Mouse (Mus musculus): ENCODE measurements around the gene Strc. TPM values are rescaled to one million over a fixed set of nuclear protein-coding genes. Genes with fewer than 3 reads are reported as not detected.

Strc gene
- polyA plus RNA-seq, 1 experiment from 2014 or later = not detected

DNA sequence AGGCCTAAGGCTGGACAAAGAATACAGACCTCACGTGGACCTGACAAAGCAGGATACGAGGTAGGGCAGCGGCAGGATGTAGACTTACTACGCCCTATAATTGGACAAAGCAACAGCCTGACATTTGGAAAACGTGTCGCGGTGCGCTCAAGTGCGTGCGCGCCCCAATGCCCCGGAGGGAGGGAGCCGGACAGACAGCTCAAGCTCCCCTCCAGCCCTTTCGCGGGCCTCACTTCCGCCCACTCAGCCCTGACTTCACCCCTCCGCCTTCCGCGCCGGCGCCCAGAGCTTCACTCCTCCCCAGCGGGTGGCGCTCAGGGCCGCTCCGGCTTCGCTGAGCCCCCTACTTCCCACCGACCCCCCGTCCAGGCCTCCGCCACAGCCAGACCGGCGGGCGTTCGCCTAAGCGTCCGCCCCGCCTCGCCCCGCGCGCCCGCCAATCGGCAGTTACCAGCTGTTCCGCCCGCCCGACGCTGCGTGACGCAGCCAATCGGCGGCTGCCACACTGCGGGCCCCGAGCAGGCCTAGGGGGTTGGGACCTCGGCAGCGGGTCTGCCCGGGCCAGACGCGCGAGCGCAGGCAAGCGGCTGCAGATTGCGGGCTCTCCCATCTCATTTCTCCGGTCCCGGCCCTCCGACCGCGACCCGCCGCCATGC lies 26.5 kb upstream of the Strc start, which contains the start of the genes Pdia3 and Catsper2:
TSS of gene Pdia3 (plus strand) at position 389 of the 656 bp plus-strand sequence.
TSS of gene Catsper2 (minus strand) at position 406 of the 656 bp plus-strand sequence.
- Histone ChIP-seq H3K4me3 (ENCODE audit: low read depth, low read length) (peak within 1 kb of the TSS; percentile 100), H3K4me1 (replicated peaks; ENCODE audit: control insufficient read depth, insufficient read depth, low read length) (peaks cover 18% of the 10 kb centered on the region), H3K27ac (ENCODE audit: low read depth) (peak within 1 kb of the TSS; percentile 99), H3K27me3 (replicated peaks; ENCODE audit: control insufficient read depth, insufficient read depth, low read length) (no peaks in the 10 kb centered on the region), H3K9me3 (ENCODE audit: control insufficient read depth, low read length) (no peaks in the 10 kb centered on the region), H3K9ac (ENCODE audit: low read length) (peak within 1 kb of the TSS; percentile 100), H3K4me2 (ENCODE audit: low read length) (peak within 1 kb of the TSS; percentile 88), H3K36me3 (ENCODE audit: control insufficient read depth, insufficient read depth, low read length) (peaks cover 20% of the 10 kb centered on the region)
- under 1% methylated on average over 65 of the region's 68 CpGs for WGBS
- ATAC-seq (replicated peaks; ENCODE audit: low FRiP score, low TSS enrichment, low read depth) (peak; percentile 99), DNase-seq (ENCODE audit: low spot score) (peak; percentile 95)

DNA sequence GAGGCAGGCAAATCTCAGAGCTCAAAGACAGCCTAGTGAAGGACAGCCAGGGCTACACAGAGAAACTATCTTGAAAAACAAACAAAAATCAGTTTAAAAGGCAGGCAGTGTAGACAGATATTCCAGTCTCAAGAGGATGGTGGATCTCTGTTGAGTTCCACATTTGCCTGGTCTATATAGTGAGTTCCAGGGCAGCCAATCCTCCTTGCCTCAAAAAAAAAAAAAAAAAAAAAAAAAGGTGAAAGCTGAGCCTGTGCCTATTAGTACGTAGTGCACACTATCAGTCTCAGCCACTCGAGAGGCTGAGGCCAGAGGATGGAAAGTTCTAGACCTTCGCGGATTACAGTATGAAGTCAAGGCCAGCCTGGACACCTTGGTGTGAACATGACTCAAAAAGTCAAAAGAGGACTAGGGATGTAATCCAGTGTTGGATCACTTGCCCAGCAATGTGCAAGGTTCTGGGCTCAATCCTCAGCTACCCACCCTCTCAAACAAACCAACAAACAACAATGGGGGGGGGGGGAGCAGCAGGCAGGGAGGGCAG lies 25.9 kb upstream of the Strc start:
- Histone ChIP-seq H3K4me2 (ENCODE audit: low read length) (peak overlapping the region; percentile 88), H3K9me3 (ENCODE audit: control insufficient read depth, low read length) (no peaks in the 10 kb centered on the region), H3K36me3 (ENCODE audit: control insufficient read depth, insufficient read depth, low read length) (peaks cover 14% of the 10 kb centered on the region), H3K4me3 (ENCODE audit: low read depth, low read length) (peak overlapping the region; percentile 100), H3K27me3 (replicated peaks; ENCODE audit: control insufficient read depth, insufficient read depth, low read length) (no peaks in the 10 kb centered on the region), H3K9ac (ENCODE audit: low read length) (peak overlapping the region; percentile 100), H3K27ac (ENCODE audit: low read depth) (peak overlapping the region; percentile 99), H3K4me1 (replicated peaks; ENCODE audit: control insufficient read depth, insufficient read depth, low read length) (peaks cover 18% of the 10 kb centered on the region)
- 12% methylated on average over 4 of the region's 4 CpGs for WGBS
- ATAC-seq (replicated peaks; ENCODE audit: low FRiP score, low TSS enrichment, low read depth) = peak; percentile 0; the same call in 1 of the 2 replicates
- no peak for DNase-seq (ENCODE audit: low spot score)

DNA sequence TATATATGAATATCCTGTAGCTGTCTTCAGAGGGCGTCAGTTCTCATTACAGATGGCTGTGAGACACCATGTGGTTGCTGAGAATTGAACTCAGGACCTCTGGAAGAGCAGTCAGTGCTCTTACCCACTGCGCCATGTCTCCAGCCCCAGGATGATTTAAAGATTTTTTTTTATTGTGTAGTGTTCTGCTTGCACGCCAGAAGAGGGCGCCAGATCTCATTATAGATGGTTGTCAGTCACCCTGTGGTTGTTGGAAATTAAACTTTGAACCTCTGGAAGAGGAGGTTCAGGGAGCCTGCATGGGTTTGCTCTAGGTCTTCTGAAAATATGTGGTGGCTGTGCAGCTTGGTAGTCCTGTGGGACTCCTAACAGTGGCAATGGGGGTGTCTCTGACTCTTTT lies 21.2 kb upstream of the Strc start:
- Histone ChIP-seq H3K36me3 (ENCODE audit: control insufficient read depth, insufficient read depth, low read length) (no peaks in the 10 kb centered on the region), H3K4me3 (ENCODE audit: low read depth, low read length) (no peak overlapping the region), H3K4me2 (ENCODE audit: low read length) (no peak overlapping the region), H3K9me3 (ENCODE audit: control insufficient read depth, low read length) (no peaks in the 10 kb centered on the region), H3K9ac (ENCODE audit: low read length) (no peak overlapping the region), H3K4me1 (replicated peaks; ENCODE audit: control insufficient read depth, insufficient read depth, low read length) (no peaks in the 10 kb centered on the region), H3K27ac (ENCODE audit: low read depth) (no peak overlapping the region), H3K27me3 (replicated peaks; ENCODE audit: control insufficient read depth, insufficient read depth, low read length) (no peaks in the 10 kb centered on the region)
- ATAC-seq (replicated peaks; ENCODE audit: low FRiP score, low TSS enrichment, low read depth) (no peak), DNase-seq (ENCODE audit: low spot score) (no peak)
- WGBS = 35% methylated on average over 4 of the region's 4 CpGs

DNA sequence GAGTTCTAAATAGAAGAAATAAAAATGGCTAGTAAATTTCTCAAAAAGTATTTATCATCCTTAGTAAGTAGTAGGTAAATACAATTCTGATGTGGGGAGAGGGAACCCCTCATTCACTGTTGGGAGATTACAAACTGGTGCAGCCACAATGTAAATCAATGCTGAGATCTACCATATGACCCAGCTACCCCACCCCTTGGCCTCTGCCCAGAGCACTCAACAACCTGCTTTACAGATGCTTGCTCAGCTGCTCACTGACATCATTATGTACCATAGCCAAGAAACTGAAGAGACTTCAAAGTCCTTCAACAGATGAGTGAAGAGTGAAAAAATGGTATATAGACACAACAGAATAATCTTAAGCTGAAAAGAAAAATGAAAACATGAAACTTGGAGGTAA lies 16.3 kb upstream of the Strc start:
- Histone ChIP-seq H3K4me3 (ENCODE audit: low read depth, low read length) (no peak overlapping the region), H3K4me1 (replicated peaks; ENCODE audit: control insufficient read depth, insufficient read depth, low read length) (no peaks in the 10 kb centered on the region), H3K9me3 (ENCODE audit: control insufficient read depth, low read length) (no peaks in the 10 kb centered on the region), H3K36me3 (ENCODE audit: control insufficient read depth, insufficient read depth, low read length) (no peaks in the 10 kb centered on the region), H3K27ac (ENCODE audit: low read depth) (no peak overlapping the region), H3K4me2 (ENCODE audit: low read length) (no peak overlapping the region), H3K27me3 (replicated peaks; ENCODE audit: control insufficient read depth, insufficient read depth, low read length) (no peaks in the 10 kb centered on the region), H3K9ac (ENCODE audit: low read length) (no peak overlapping the region)
- DNase-seq (ENCODE audit: low spot score) (no peak), ATAC-seq (replicated peaks; ENCODE audit: low FRiP score, low TSS enrichment, low read depth) (no peak)

DNA sequence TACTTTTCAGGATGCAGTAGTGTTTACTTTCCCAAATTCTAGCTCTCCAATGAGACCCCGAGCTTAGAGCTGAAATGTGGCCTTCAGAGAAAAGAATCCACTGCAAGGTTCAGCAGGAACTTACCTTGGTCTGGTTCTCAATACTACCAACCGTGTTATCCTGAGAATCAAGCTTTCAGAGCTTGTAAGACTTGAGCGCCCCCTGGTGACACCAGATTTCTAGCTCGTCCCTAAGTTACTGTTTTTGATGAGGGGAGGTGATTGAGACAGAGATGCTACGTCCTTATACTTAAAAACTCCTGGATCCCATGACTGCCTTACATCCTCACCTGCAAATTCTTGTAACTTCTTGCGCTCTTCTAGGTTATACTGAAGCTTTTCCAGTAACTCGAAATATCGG lies 9.7 kb upstream of the Strc start:
- Histone ChIP-seq H3K9me3 (ENCODE audit: control insufficient read depth, low read length) (no peaks in the 10 kb centered on the region), H3K36me3 (ENCODE audit: control insufficient read depth, insufficient read depth, low read length) (no peaks in the 10 kb centered on the region), H3K4me3 (ENCODE audit: low read depth, low read length) (no peak overlapping the region), H3K4me1 (replicated peaks; ENCODE audit: control insufficient read depth, insufficient read depth, low read length) (no peaks in the 10 kb centered on the region), H3K4me2 (ENCODE audit: low read length) (no peak overlapping the region), H3K9ac (ENCODE audit: low read length) (no peak overlapping the region), H3K27me3 (replicated peaks; ENCODE audit: control insufficient read depth, insufficient read depth, low read length) (no peaks in the 10 kb centered on the region), H3K27ac (ENCODE audit: low read depth) (no peak overlapping the region)
- DNase-seq (ENCODE audit: low spot score) (peak; percentile 92), ATAC-seq (replicated peaks; ENCODE audit: low FRiP score, low TSS enrichment, low read depth) (no peak)
- 15% methylated on average over 8 of the region's 8 CpGs for WGBS

DNA sequence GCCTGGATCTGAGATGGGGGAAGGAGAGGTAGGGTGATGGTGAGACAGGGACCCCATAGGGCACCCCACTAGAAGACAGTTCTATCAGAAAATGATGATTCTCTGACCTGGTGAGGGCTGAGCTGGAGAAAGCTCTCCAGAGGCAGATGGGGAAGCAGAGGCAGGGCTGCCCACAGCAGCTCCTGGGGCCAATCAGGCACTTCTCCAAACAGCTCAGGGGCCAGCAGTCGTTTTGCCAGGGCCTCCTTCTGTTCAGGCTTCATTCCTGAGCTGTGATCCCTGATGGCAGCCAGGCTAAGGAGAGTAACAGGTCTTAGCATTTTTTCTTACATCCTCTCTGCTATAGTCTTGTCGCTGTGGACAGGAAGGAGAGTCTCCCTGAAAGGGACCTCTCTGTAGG lies 12.2 kb downstream of the Strc start:
- Histone ChIP-seq H3K27me3 (replicated peaks; ENCODE audit: control insufficient read depth, insufficient read depth, low read length) (no peaks in the 10 kb centered on the region), H3K4me1 (replicated peaks; ENCODE audit: control insufficient read depth, insufficient read depth, low read length) (no peaks in the 10 kb centered on the region), H3K4me2 (ENCODE audit: low read length) (no peak overlapping the region), H3K36me3 (ENCODE audit: control insufficient read depth, insufficient read depth, low read length) (no peaks in the 10 kb centered on the region), H3K27ac (ENCODE audit: low read depth) (no peak overlapping the region), H3K9ac (ENCODE audit: low read length) (no peak overlapping the region), H3K4me3 (ENCODE audit: low read depth, low read length) (no peak overlapping the region), H3K9me3 (ENCODE audit: control insufficient read depth, low read length) (no peaks in the 10 kb centered on the region)
- no peak for ATAC-seq (replicated peaks; ENCODE audit: low FRiP score, low TSS enrichment, low read depth)
- DNase-seq (ENCODE audit: low spot score) = no peak
- 59% methylated on average over 2 of the region's 2 CpGs for WGBS

DNA sequence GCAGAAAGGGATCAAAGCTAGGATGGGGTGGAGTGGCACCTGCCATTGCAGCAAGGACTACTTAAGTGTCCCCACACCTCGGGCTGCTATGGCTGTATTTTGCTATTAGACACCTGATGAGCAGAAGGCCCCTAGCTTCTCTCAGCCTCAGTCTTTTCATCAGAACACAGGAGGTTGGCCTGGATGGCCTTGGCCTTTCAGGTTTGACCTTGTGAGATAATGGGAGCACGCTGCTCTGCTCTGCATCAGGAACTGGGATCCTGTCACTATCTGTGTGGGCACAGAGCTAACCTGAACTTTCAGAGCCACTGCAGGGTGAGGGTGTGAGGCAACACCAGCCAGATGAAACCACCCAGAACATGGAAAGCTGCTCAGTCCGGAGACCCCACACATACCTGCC lies 14.7 kb downstream of the Strc start:
- WGBS = 64% methylated on average over 3 of the region's 3 CpGs
- ATAC-seq (replicated peaks; ENCODE audit: low FRiP score, low TSS enrichment, low read depth) = no peak
- Histone ChIP-seq H3K27ac (ENCODE audit: low read depth) (no peak overlapping the region), H3K4me1 (replicated peaks; ENCODE audit: control insufficient read depth, insufficient read depth, low read length) (no peaks in the 10 kb centered on the region), H3K9ac (ENCODE audit: low read length) (no peak overlapping the region), H3K4me3 (ENCODE audit: low read depth, low read length) (no peak overlapping the region), H3K27me3 (replicated peaks; ENCODE audit: control insufficient read depth, insufficient read depth, low read length) (no peaks in the 10 kb centered on the region), H3K9me3 (ENCODE audit: control insufficient read depth, low read length) (no peaks in the 10 kb centered on the region), H3K4me2 (ENCODE audit: low read length) (no peak overlapping the region), H3K36me3 (ENCODE audit: control insufficient read depth, insufficient read depth, low read length) (no peaks in the 10 kb centered on the region)
- no peak for DNase-seq (ENCODE audit: low spot score)

GRCm38 (mm10) chr2:121370921-121371320 lies 16.0 kb downstream of the Strc start:
- Histone ChIP-seq H3K36me3 (ENCODE audit: control insufficient read depth, insufficient read depth, low read length) (no peaks in the 10 kb centered on the region), H3K27ac (ENCODE audit: low read depth) (no peak overlapping the region), H3K4me2 (ENCODE audit: low read length) (no peak overlapping the region), H3K27me3 (replicated peaks; ENCODE audit: control insufficient read depth, insufficient read depth, low read length) (no peaks in the 10 kb centered on the region), H3K4me1 (replicated peaks; ENCODE audit: control insufficient read depth, insufficient read depth, low read length) (no peaks in the 10 kb centered on the region), H3K9me3 (ENCODE audit: control insufficient read depth, low read length) (no peaks in the 10 kb centered on the region), H3K4me3 (ENCODE audit: low read depth, low read length) (no peak overlapping the region), H3K9ac (ENCODE audit: low read length) (no peak overlapping the region)
- DNase-seq (ENCODE audit: low spot score) (no peak), ATAC-seq (replicated peaks; ENCODE audit: low FRiP score, low TSS enrichment, low read depth) (no peak)
- WGBS = 83% methylated on average over 5 of the region's 5 CpGs

GRCm38 (mm10) chr2:121368831-121369230 lies 18.1 kb downstream of the Strc start:
- Histone ChIP-seq H3K27ac (ENCODE audit: low read depth) (no peak overlapping the region), H3K4me3 (ENCODE audit: low read depth, low read length) (no peak overlapping the region), H3K9me3 (ENCODE audit: control insufficient read depth, low read length) (no peaks in the 10 kb centered on the region), H3K36me3 (ENCODE audit: control insufficient read depth, insufficient read depth, low read length) (no peaks in the 10 kb centered on the region), H3K9ac (ENCODE audit: low read length) (no peak overlapping the region), H3K4me1 (replicated peaks; ENCODE audit: control insufficient read depth, insufficient read depth, low read length) (no peaks in the 10 kb centered on the region), H3K27me3 (replicated peaks; ENCODE audit: control insufficient read depth, insufficient read depth, low read length) (no peaks in the 10 kb centered on the region), H3K4me2 (ENCODE audit: low read length) (no peak overlapping the region)
- DNase-seq (ENCODE audit: low spot score) (no peak), ATAC-seq (replicated peaks; ENCODE audit: low FRiP score, low TSS enrichment, low read depth) (no peak)
- WGBS = 87% methylated on average over 2 of the region's 2 CpGs

Measured in intestine, embryonic 14.5 days (tissue).